Mouse (Mus musculus): ENCODE measurements around the gene Immp2l.
"Not testable (repeated sequence)": the region's sequence is repeated elsewhere in the genome, so short reads cannot be mapped to it uniquely, and the experiment has no call there.

Immp2l gene

GRCm38 (mm10) chr12:41023511-41024421 lies at the start of gene Immp2l:
Gene Immp2l, plus strand, starts transcription at chr12:41024090.
- DNase-seq: peak; percentile 99

- DNase-seq: no peak
These were observed 45.0 kb upstream of the Immp2l start for GRCm38 (mm10) chr12:40978719-40979500.

GRCm38 (mm10) chr12:40979716-40980115 lies 44.2 kb upstream of the Immp2l start:
- DNase-seq: no peak

- no peak for DNase-seq
These were observed 43.7 kb upstream of the Immp2l start for GRCm38 (mm10) chr12:40980160-40980559.

GRCm38 (mm10) chr12:40983021-40983420 lies 40.9 kb upstream of the Immp2l start:
- no peak for DNase-seq

GRCm38 (mm10) chr12:40984735-40985134 lies 39.2 kb upstream of the Immp2l start:
- DNase-seq: no peak

GRCm38 (mm10) chr12:40985791-40986190 lies 38.1 kb upstream of the Immp2l start:
- no peak for DNase-seq

GRCm38 (mm10) chr12:40988311-40989065 lies 35.4 kb upstream of the Immp2l start:
- DNase-seq: no peak

GRCm38 (mm10) chr12:40991647-40992046 lies 32.2 kb upstream of the Immp2l start:
- no peak for DNase-seq

GRCm38 (mm10) chr12:40992237-40992636 lies 31.7 kb upstream of the Immp2l start:
- not testable (repeated sequence) for DNase-seq

- no peak for DNase-seq
These were observed 29.0 kb upstream of the Immp2l start for GRCm38 (mm10) chr12:40994846-40995245.

GRCm38 (mm10) chr12:40995618-40996370 lies 28.1 kb upstream of the Immp2l start:
- DNase-seq: no peak

GRCm38 (mm10) chr12:41022516-41022915 lies 1.4 kb upstream of the Immp2l start:
- no peak for DNase-seq

- DNase-seq: no peak
These were observed 622 bp downstream of the Immp2l start for GRCm38 (mm10) chr12:41024512-41024911.

GRCm38 (mm10) chr12:41027485-41027884 lies 3.6 kb downstream of the Immp2l start:
- no peak for DNase-seq

- DNase-seq: no peak
These were observed 7.2 kb downstream of the Immp2l start for GRCm38 (mm10) chr12:41031119-41031518.

- no peak for DNase-seq
These were observed 9.3 kb downstream of the Immp2l start for GRCm38 (mm10) chr12:41033196-41033595.

GRCm38 (mm10) chr12:41039834-41040233 lies 15.9 kb downstream of the Immp2l start:
- no peak for DNase-seq

- no peak for DNase-seq
These were observed 17.8 kb downstream of the Immp2l start for GRCm38 (mm10) chr12:41041737-41042136.

- DNase-seq: no peak
These were observed 20.7 kb downstream of the Immp2l start for GRCm38 (mm10) chr12:41044493-41045132.

GRCm38 (mm10) chr12:41047085-41047766 lies 23.3 kb downstream of the Immp2l start:
- no peak for DNase-seq

All from thymus, postnatal 4 days (tissue).